Mouse (Mus musculus): ENCODE data around the gene Gramd1a.

DNA sequence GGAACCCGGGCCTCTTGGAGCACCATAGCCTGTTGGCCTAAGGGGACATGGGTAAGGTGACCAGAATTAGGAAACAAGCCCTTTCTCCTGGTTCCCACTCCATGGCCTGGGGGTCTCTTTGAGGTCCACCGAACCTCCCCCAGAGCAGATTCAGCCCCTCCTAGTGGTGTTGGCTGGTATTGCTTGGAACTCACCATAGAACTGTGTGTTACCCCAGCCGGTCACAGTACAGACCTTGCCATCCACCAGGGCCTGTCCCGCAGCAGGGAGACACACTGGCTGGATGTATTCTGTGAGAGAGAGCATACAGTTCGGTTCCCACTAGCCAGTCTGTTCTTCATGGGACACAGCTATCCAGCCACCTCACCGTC, 56.1 kb downstream of the Gramd1a start:
- TF ChIP-seq POLR2A (IDR thresholded peaks at IDR 0.05; ENCODE audit: low read depth, low read length) (no peak), CTCF (conservative IDR thresholded peaks at IDR 0.05; ENCODE audit: insufficient read depth, insufficient read length, low read depth, low read length) (0 out of 2 replicates have a peak, but pooled peaks have one; percentile 25)
